Mouse (Mus musculus): ENCODE data around the gene Trh. TPM values are rescaled to one million over a fixed set of nuclear protein-coding genes. Genes with fewer than 3 reads are reported as not detected.

The Trh gene
- not detected in 2 replicates for total RNA-seq (2015; ENCODE audit: low replicate concordance)
- not detected in 2 replicates for total RNA-seq (2017; ENCODE audit: low replicate concordance)

DNA sequence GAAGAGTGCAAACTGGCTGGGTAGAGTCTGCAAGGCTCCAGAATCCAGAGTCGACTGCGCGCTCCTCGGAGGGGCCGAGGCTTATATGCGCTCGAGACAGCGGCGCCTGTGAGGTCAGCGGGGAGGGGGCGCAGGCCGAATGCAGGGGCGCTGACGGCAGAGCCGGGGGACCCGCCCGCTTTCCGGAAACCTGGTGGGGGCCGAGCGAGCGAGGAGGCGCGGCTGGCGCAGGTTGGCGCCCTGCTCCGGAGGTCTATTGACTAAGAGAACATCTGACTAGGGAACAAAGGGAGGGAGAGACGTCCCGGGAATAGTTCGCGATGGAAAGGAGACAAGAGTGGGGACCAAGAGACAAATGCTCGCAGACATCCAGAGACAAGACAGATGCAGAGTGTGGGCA is at the start of gene Trh:
Gene Trh, minus strand, starts transcription at position 60 of the 400 bp plus-strand sequence.
- no peak for ATAC-seq (replicated peaks; ENCODE audit: low FRiP score, poor library complexity, severe bottlenecking)

GRCm38 (mm10) chr6:92290826-92291225 is 46.4 kb upstream of the Trh start:
- ATAC-seq (replicated peaks; ENCODE audit: low FRiP score, poor library complexity, severe bottlenecking): no peak

DNA sequence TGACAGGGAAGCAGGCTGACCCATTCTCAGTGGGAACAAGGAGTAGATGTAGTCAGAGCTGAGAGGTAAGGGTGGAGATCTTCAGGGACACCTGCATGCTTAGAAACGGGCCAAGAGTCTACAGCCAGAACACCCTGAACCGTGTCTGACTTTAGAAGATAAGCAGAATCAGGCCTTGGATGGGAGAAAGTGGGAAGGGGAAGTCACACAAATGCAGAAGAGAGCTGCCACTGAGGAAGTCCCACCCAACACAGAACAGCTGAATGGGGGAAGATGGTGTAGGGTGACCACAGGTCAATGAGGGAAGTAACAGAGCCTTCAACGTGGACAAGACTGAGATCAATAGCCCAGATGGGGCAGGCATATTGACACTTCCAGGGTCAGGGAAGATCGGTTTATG is 42.4 kb upstream of the Trh start:
- ATAC-seq (replicated peaks; ENCODE audit: low FRiP score, poor library complexity, severe bottlenecking): no peak

- ATAC-seq (replicated peaks; ENCODE audit: low FRiP score, poor library complexity, severe bottlenecking): no peak
Measured at GRCm38 (mm10) chr6:92286258-92286888, 41.9 kb upstream of the Trh start.

DNA sequence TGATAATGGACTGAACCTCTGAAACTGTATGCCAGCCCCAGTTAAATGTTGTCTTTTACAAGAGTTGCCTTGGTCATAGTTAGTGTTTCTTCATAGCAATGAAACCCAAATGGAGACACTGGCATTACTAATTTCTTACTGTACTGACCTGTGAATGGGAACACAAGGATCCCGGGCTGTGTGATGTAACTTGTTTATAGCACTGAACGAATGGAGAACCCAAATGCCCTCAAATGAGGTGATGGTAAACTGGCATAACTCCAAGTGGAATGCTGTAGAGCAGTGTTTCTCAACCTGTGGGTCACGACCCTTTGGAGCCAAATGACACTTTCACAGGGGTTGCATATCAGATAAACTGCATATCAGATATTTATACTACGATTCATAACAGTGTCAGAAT is 41.1 kb upstream of the Trh start:
- no peak for ATAC-seq (replicated peaks; ENCODE audit: low FRiP score, poor library complexity, severe bottlenecking)

GRCm38 (mm10) chr6:92277179-92277578 is 32.7 kb upstream of the Trh start:
- ATAC-seq (replicated peaks; ENCODE audit: low FRiP score, poor library complexity, severe bottlenecking): no peak

DNA sequence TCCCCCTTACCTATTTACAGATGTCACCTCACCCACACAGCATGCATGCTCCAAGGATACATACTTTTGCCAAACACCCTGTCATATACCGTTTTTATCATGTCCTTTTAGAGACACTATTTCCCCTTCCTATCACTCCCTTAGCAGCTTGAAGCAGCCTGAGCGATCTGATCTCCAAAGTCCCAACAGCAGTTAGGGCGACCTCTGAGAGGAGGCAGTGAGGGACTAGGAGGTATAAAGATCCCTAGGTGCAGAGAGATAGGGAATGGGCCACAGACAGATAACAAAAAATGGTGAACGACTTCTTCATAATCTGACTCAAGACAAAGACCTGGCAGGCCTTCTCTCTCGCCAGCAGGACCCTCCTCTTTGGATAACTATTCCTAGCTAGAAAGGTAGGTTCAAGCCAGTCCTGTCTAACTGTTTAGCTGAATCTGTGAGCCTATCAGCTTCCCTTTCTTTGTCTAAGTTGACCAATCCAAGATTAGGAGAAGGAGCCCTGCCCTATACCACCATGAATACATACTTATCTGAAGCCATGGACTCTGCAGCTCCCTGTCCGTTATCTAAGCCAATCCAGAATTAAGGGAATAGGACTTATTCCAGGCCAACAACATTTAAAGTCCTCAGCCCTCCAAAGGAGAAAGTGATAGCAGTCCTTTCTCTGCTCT is 29.3 kb upstream of the Trh start:
- 0 out of 2 replicates have a peak, but pooled peaks have one; percentile 10 for ATAC-seq (replicated peaks; ENCODE audit: low FRiP score, poor library complexity, severe bottlenecking)

GRCm38 (mm10) chr6:92272601-92273000 is 28.2 kb upstream of the Trh start:
- ATAC-seq (replicated peaks; ENCODE audit: low FRiP score, poor library complexity, severe bottlenecking): no peak

- 0 out of 2 replicates have a peak, but pooled peaks have one; percentile 55 for ATAC-seq (replicated peaks; ENCODE audit: low FRiP score, poor library complexity, severe bottlenecking)
Measured at GRCm38 (mm10) chr6:92269019-92269418, 24.6 kb upstream of the Trh start.

DNA sequence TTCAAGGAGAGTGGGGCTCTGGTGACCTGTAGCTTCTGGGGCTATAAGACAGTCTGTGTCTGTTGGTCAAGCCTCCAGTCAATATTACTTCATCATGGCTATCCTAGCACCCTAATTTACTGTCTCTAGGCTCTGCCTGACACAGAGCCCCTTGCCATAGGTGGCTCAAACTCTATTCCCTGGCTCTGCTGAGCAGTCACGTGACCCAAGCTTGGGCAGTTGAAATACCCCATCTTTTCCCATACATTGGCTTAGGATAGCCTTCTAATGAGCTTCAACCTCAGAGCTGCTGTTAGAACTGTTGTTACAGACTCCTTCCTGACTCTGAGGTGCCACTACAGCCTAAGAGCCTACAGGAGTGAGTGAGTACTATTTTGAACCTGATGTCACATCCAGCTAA is 23.6 kb upstream of the Trh start:
- no peak for ATAC-seq (replicated peaks; ENCODE audit: low FRiP score, poor library complexity, severe bottlenecking)

- ATAC-seq (replicated peaks; ENCODE audit: low FRiP score, poor library complexity, severe bottlenecking): no peak
Measured at GRCm38 (mm10) chr6:92261162-92261843, 16.9 kb upstream of the Trh start.

- ATAC-seq (replicated peaks; ENCODE audit: low FRiP score, poor library complexity, severe bottlenecking): no peak
Measured at GRCm38 (mm10) chr6:92255346-92255745, 10.9 kb upstream of the Trh start.

GRCm38 (mm10) chr6:92253253-92253870 is 8.9 kb upstream of the Trh start:
- no peak for ATAC-seq (replicated peaks; ENCODE audit: low FRiP score, poor library complexity, severe bottlenecking)

DNA sequence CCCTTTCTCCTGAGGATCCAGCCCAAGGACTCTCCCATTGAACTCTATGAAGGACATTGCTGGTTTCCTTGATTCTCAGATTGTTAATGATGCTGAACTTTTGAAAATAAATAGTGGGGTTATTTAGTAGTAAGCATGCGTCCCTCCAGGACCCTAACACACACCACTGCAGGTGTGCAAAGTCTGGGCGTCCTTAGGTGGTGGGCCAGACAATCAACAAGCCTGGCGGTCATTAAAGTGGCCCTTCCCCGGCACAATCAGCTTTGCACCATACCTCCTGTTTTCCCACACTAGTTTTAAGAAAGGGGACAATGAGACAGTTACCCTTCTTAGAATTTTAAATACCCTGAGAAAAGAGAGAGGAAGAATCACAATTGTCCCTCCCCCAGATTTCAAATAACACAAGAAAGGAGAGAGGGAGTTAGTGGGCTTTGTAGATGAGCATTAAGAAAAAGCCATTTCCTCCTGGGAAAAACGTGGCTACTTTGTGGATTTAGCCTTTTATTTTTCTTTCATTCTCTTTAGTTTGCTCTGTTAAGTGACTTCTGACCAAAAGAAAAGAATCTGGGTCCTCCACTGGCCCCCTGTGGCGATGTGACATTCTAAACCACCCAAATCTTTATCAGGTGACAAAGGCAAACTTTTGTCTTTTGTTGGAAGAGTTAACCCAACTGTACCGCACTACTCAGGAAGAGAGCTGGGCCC is 2.9 kb upstream of the Trh start:
- ATAC-seq (replicated peaks; ENCODE audit: low FRiP score, poor library complexity, severe bottlenecking): no peak

DNA sequence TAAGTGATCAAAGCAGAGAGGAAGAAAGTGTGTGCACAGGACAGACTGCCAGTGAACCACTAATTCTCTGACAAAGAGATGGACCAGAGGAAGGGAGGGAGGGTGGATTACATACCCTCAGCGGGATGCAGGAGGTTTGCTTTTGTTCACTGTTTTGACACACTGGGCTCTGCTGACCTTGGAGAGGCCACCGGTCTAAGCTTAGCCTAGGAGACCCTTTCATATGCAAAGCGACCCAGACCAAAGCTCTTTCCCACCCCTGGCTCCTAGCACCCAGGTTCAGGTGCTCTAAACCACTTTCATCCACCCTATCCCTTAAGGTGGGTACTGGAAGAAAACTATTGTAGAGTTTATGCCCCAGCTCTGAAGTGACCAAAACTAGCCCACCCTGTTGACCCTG is 1.9 kb upstream of the Trh start:
- no peak for ATAC-seq (replicated peaks; ENCODE audit: low FRiP score, poor library complexity, severe bottlenecking)

- peak; percentile 86 for ATAC-seq (replicated peaks; ENCODE audit: low FRiP score, poor library complexity, severe bottlenecking)
Measured at GRCm38 (mm10) chr6:92241178-92241906, 3.1 kb downstream of the Trh start.

DNA sequence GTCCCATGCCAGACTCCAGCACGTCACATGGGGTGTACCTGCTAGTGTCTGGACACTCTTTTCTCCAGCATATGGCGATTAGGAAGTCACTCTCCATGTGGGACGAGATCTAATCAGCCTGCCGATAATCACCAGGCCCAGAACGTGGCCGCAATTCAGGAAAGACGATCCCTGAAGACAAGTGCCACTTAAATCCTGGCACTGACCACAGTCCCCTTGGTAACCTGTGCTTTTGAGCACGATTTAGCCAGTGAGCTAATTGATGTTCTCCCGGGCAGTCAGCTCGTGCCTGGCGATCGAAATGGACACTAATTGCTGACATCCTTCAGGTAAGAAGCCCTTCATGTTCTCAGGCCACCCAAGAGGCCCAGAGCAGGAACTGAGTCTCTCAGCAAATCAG is 9.4 kb downstream of the Trh start:
- ATAC-seq (replicated peaks; ENCODE audit: low FRiP score, poor library complexity, severe bottlenecking): no peak

DNA sequence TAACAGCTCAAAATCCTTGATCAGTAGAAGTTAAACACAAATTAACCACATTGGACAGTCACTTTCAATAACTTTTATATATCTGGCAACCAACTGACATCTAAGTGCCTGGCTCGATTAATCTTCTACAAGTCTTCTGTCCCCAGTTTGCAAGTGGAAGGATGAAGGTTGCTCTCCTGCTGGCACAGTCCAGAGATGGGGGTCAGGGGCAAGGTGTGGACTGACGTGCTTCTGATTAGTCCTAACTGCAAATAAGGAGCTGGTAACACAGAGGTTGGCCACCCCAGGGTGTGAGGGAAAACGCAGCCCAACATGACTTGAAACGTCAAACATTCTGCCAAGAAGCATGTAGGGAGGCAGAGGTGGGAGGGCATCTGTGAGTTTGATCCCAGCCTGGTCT is 12.7 kb downstream of the Trh start:
- no peak for ATAC-seq (replicated peaks; ENCODE audit: low FRiP score, poor library complexity, severe bottlenecking)

- no peak for ATAC-seq (replicated peaks; ENCODE audit: low FRiP score, poor library complexity, severe bottlenecking)
Measured at GRCm38 (mm10) chr6:92231356-92231755, 13.1 kb downstream of the Trh start.
